Mouse (Mus musculus) layer of hippocampus, adult 2 months (tissue): ENCODE results near the gene Gm13084. TPM values are rescaled to one million over a fixed set of nuclear protein-coding genes. Genes with fewer than 3 reads are reported as not detected.
"Not testable (repeated sequence)": the region's sequence is repeated elsewhere in the genome, so short reads cannot be mapped to it uniquely, and the experiment has no call there.

Experiments used
- DNase-seq, 2 experiments: peaks; one replicate each; pipeline ENCODE4 v3.0.0; 2022; ENCODE audit warnings: low spot score in 2 of 2
- H3K27ac ChIP-seq: fragments of 200-600 bp; 2 replicates; pipeline ENCODE4 v1.8.1; 2022
- H3K4me3 ChIP-seq: fragments of 200-600 bp; 2 replicates; pipeline ENCODE4 v1.8.1; 2022; ENCODE audit warnings: mild to moderate bottlenecking
- CTCF ChIP-seq: fragments of 200-600 bp; conservative IDR thresholded peaks from 2 replicates; pipeline ENCODE4 v1.8.1; 2022; ENCODE audit warnings: antibody characterized with exemption, mild to moderate bottlenecking, moderate library complexity
- long read RNA-seq, 2 experiments: library from polyadenylated mRNA; stranded (forward); transcript quantifications; one replicate each; pipeline ENCODE4 v2.0.0; 2021; ENCODE audit warnings: borderline mapping rate in 2 of 2
- total RNA-seq, 2 experiments: library from RNA; stranded (reverse); gene quantifications; 2 replicates each; pipeline ENCODE4 v1.2.3; 2021

The Gm13084 gene
- not detected for total RNA-seq
- long read RNA-seq, experiment 1 = 0 reads
- long read RNA-seq, experiment 2 = 0 reads

DNA sequence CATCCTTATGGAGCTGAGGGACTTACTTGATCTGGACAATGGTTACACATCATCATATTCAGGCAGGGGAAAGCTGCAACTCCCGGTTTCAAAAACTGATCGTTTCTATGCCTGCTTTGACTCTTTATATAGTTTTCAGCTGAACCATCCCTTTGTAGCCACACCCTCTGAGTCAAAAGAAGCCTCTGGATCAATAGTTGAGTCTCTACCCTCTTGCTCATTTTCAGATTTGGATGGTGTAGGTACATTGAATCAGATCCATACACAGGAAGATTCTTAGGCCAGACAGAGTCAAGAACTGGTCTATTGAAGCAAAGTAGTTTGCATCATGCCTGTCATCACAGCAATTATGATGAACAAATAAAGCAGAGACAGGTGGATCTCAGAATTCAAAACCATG, at the start of gene Gm13084:
Gene Gm13084 (minus strand): TSS at position 101 of the 400 bp plus-strand sequence.
- no peak within 1 kb of the TSS for H3K27ac ChIP-seq
- TF ChIP-seq CTCF = no peak
- H3K4me3 ChIP-seq = no peak within 1 kb of the TSS
- DNase-seq = no peak

DNA sequence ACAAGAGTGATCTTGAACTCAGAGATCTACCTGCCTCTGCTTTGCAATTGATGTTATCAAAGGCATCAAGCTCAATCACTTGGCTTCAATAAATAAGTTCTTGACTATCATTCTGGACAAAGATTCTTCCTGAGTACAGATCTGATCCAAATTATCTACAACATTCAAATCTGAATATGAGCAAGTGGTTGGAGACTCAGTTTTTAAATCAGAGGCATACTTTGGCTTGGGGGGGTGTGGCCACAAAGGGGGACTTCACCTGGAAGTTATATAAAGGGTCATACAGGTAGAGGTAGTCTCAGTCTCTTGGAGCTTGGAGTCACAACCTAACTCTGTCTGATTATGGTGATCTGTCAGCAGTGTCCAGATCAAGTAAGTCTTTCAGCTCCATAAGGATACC, 30.3 kb upstream of the Gm13084 start, which contains the start of gene Gm13103:
Gene Gm13103 (plus strand): TSS at position 301 of the 400 bp plus-strand sequence.
- H3K4me3 ChIP-seq, H3K27ac ChIP-seq, DNase-seq: not testable (repeated sequence)

DNA sequence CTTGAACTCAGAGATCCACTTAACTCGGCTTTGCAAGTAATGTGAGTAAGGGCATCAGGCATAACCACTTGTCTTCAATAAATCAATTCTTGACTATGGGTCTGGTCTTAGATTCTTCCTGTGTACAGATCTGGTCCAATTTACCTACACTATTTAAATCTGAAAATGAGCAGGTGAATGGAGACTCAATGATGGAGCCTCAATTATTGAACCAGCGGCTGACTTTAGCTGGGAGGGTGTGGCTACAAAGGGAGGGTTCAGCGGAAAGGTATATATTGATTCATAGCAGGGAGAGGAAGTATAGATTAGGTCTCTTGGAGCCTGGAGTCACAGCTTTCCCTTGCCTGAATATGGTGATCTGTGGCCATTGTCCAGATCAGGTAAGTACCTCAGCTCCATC, 26.8 kb downstream of the Gm13084 start, which contains the start of gene Gm13023:
Gene Gm13023 (plus strand): TSS at position 301 of the 400 bp plus-strand sequence.
- not testable (repeated sequence) for H3K4me3 ChIP-seq, H3K27ac ChIP-seq, DNase-seq

Other genes with a start within 250 kb of the Gm13084 start
- not detected for gene Gm13083, start 201.1 kb downstream of the Gm13084 start, total RNA-seq
- gene Gm13088, start 158.8 kb downstream of the Gm13084 start, total RNA-seq = not detected
- gene Gm13089, start 113.4 kb downstream of the Gm13084 start, total RNA-seq = not detected
- gene Gm13078, start 96.6 kb downstream of the Gm13084 start, total RNA-seq = not detected
- gene Gm13023, start 26.7 kb downstream of the Gm13084 start, total RNA-seq = not detected
- gene Gm13103, start 30.4 kb upstream of the Gm13084 start, total RNA-seq = not detected
- not detected for gene Pramef6, start 84.3 kb upstream of the Gm13084 start, total RNA-seq
- not detected for gene Pramef25, start 134.9 kb upstream of the Gm13084 start, total RNA-seq
- gene Gm13101, start 150.9 kb upstream of the Gm13084 start, total RNA-seq = not detected
- gene Pramef17, start 178.3 kb upstream of the Gm13084 start, total RNA-seq = not detected
- gene Pramel4, start 243.0 kb upstream of the Gm13084 start, total RNA-seq = not detected